Mouse (Mus musculus): Measurements from ENCODE around the gene Onecut1. TPM values are rescaled to one million over a fixed set of nuclear protein-coding genes. Genes with fewer than 3 reads are reported as not detected.
A peak's percentile ranks its signal among the peaks of the same experiment; 100 is the strongest.

Gene Onecut1
- total and polyA plus RNA-seq, 2 experiments, result 1.9 to 32.1 TPM

- H3K79me2 ChIP-seq (ENCODE audit: control insufficient read depth, insufficient read depth, low read length), result peaks cover 23% of the 10 kb centered on the region
- TF ChIP-seq CTCF (IDR thresholded peaks at IDR 0.05; ENCODE audit: low read depth, low read length) (no peak), POLR2A (IDR thresholded peaks at IDR 0.05; ENCODE audit: extremely low read depth, insufficient read depth, low read length) (0 out of 2 replicates have a peak, but pooled peaks have one; percentile 14)
- peak overlapping the region; percentile 87 for H3K27ac ChIP-seq (replicated peaks; ENCODE audit: insufficient read depth, low read depth, low read length)
- WGBS, result under 1% methylated on average over 48 of the region's 48 CpGs
- peaks cover 2% of the 10 kb centered on the region; the same call in 1 of the 2 replicates for H3K36me3 ChIP-seq (ENCODE audit: control insufficient read depth, insufficient read depth, low read length)
- DNase-seq (ENCODE audit: extremely low read depth, low read depth, low spot score), result no peak
- H3K9ac ChIP-seq (ENCODE audit: low read depth, low read length), result peak overlapping the region; percentile 99
- 0 out of 2 replicates have a peak, but pooled peaks cover 4% of the 10 kb centered on the region for H3K4me1 ChIP-seq (ENCODE audit: control insufficient read depth, insufficient read depth, low read length)
- no peaks in the 10 kb centered on the region for H3K27me3 ChIP-seq (ENCODE audit: control insufficient read depth, insufficient read depth, low read length)
- peak overlapping the region; percentile 89 for H3K4me3 ChIP-seq (ENCODE audit: insufficient read depth, low read depth, low read length)
Observed at GRCm38 (mm10) chr9:74862096-74862780, 517 bp downstream of the Onecut1 start.

DNA sequence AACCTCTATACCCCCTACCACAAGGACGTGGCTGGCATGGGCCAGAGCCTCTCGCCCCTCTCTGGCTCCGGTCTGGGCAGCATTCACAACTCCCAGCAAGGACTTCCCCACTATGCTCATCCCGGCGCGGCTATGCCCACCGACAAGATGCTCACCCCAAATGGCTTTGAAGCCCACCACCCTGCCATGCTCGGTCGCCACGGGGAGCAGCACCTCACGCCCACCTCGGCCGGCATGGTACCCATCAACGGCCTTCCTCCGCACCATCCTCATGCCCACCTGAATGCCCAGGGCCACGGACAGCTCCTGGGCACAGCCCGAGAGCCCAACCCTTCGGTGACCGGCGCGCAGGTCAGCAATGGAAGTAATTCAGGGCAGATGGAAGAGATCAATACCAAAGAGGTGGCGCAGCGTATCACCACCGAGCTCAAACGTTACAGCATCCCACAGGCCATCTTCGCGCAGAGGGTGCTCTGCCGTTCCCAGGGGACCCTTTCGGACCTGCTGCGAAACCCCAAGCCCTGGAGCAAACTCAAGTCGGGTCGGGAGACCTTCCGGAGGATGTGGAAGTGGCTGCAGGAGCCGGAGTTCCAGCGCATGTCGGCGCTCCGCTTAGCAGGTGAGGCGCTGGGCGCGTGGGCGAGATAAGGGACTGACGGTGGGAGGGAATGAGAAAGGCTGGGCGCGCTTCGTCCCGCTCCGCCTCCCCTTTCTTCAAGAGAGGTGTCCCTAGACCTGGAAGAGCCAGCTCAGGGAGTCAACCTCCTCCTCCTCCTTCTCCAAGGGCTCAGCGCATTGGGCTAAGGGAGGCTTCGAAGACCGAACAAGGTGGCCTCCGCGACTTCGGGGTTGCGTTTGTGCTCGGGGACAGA is 1.3 kb downstream of the Onecut1 start:
- Histone ChIP-seq H3K79me2 (ENCODE audit: control insufficient read depth, insufficient read depth, low read length) (peaks cover 26% of the 10 kb centered on the region), H3K9ac (ENCODE audit: low read depth, low read length) (peak overlapping the region; percentile 99), H3K27me3 (ENCODE audit: control insufficient read depth, insufficient read depth, low read length) (no peaks in the 10 kb centered on the region), H3K4me3 (ENCODE audit: insufficient read depth, low read depth, low read length) (peak overlapping the region; percentile 89), H3K36me3 (ENCODE audit: control insufficient read depth, insufficient read depth, low read length) (peaks cover 6% of the 10 kb centered on the region; the same call in 1 of the 2 replicates), H3K4me1 (ENCODE audit: control insufficient read depth, insufficient read depth, low read length) (0 out of 2 replicates have a peak, but pooled peaks cover 6% of the 10 kb centered on the region), H3K27ac (replicated peaks; ENCODE audit: insufficient read depth, low read depth, low read length) (peak overlapping the region; percentile 87)
- under 1% methylated on average over 56 of the region's 56 CpGs for WGBS
- DNase-seq (ENCODE audit: extremely low read depth, low read depth, low spot score), result peak; percentile 65
- no peak for TF ChIP-seq CTCF (IDR thresholded peaks at IDR 0.05; ENCODE audit: low read depth, low read length)
- TF ChIP-seq POLR2A (IDR thresholded peaks at IDR 0.05; ENCODE audit: extremely low read depth, insufficient read depth, low read length), result peak; percentile 37; the same call in 1 of the 2 replicates

DNA sequence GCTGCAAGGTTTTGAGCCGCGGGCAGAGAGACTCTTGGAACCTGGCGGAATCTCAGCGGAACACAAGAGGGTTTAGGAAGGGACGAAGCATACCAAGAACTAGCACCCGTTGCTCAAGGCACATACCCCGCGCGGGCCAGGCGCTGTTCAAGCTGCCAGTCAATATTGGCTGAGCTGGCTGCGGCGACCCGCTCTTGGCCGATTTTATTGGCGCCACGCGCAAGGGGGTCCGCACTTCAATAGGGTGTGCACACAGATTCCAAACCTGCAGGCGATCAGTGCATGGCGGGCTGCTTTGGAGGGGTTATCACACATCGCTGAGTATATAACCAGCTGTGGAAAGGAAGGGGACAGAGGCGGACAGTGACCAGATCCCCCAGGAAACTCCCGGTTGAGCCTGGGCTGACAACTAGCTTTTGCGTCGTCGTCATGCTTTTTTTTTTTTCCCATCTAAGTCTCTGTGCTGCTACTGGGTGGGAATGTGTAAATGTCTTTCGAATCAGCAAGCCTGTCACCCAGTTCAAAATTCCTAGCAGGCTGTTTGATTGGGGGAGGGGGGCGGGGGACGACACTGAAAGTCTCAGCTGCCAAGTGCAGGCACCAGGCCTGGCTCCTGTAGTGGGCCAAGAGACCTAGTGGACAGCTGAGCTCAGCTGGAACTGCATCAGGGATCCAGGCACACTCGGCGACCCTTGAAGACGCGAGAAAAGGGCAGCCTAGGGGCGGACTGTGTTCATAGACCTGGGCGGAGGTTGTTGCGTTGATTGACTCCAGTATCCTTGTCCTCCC is 2.1 kb downstream of the Onecut1 start:
- peak; percentile 67 for DNase-seq (ENCODE audit: extremely low read depth, low read depth, low spot score)
- H3K4me3 ChIP-seq (ENCODE audit: insufficient read depth, low read depth, low read length), result peak overlapping the region; percentile 89
- H3K4me1 ChIP-seq (ENCODE audit: control insufficient read depth, insufficient read depth, low read length), result peaks cover 9% of the 10 kb centered on the region; the same call in 1 of the 2 replicates
- peak overlapping the region; percentile 87 for H3K27ac ChIP-seq (replicated peaks; ENCODE audit: insufficient read depth, low read depth, low read length)
- H3K79me2 ChIP-seq (ENCODE audit: control insufficient read depth, insufficient read depth, low read length), result peaks cover 31% of the 10 kb centered on the region
- 1% methylated on average over 36 of the region's 36 CpGs for WGBS
- TF ChIP-seq CTCF (IDR thresholded peaks at IDR 0.05; ENCODE audit: low read depth, low read length) (no peak), POLR2A (IDR thresholded peaks at IDR 0.05; ENCODE audit: extremely low read depth, insufficient read depth, low read length) (peak; percentile 41; the same call in 1 of the 2 replicates)
- H3K36me3 ChIP-seq (ENCODE audit: control insufficient read depth, insufficient read depth, low read length), result peaks cover 15% of the 10 kb centered on the region
- no peaks in the 10 kb centered on the region for H3K27me3 ChIP-seq (ENCODE audit: control insufficient read depth, insufficient read depth, low read length)
- peak overlapping the region; percentile 99 for H3K9ac ChIP-seq (ENCODE audit: low read depth, low read length)

DNA sequence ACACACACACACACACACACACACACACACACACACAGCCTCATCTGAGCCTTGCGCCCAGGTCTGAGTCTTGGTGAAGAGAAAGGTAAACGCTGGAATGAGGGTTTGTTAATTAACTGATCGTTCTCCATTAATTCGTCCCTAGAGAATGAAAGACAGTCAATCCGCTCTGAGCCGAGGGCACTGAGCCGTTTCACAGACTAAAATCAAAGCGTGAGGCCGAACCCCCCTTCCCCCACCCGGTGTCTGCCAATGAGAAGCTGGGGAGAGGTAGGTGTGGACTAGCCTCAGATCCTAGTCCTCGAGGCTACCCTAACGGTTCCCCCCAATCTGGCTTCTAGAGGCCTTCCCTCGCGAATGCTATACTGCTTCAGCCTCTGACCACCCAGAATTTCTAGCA is 2.8 kb downstream of the Onecut1 start:
- H3K27me3 ChIP-seq (ENCODE audit: control insufficient read depth, insufficient read depth, low read length), result no peaks in the 10 kb centered on the region

More for the DNA sequence above, 2.8 kb downstream of the Onecut1 start:
- peaks cover 31% of the 10 kb centered on the region for H3K79me2 ChIP-seq (ENCODE audit: control insufficient read depth, insufficient read depth, low read length)
- H3K9ac ChIP-seq (ENCODE audit: low read depth, low read length), result peak overlapping the region; percentile 99
- peaks cover 16% of the 10 kb centered on the region for H3K36me3 ChIP-seq (ENCODE audit: control insufficient read depth, insufficient read depth, low read length)
- 3% methylated on average over 14 of the region's 14 CpGs for WGBS
- peaks cover 9% of the 10 kb centered on the region; the same call in 1 of the 2 replicates for H3K4me1 ChIP-seq (ENCODE audit: control insufficient read depth, insufficient read depth, low read length)
- peak overlapping the region; percentile 89 for H3K4me3 ChIP-seq (ENCODE audit: insufficient read depth, low read depth, low read length)
- peak; percentile 61 for DNase-seq (ENCODE audit: extremely low read depth, low read depth, low spot score)
- H3K27ac ChIP-seq (replicated peaks; ENCODE audit: insufficient read depth, low read depth, low read length), result peak overlapping the region; percentile 87
- TF ChIP-seq CTCF (IDR thresholded peaks at IDR 0.05; ENCODE audit: low read depth, low read length) (no peak), POLR2A (IDR thresholded peaks at IDR 0.05; ENCODE audit: extremely low read depth, insufficient read depth, low read length) (0 out of 2 replicates have a peak, but pooled peaks have one; percentile 12)

Measured in liver, adult 2 months (tissue).